Mouse (Mus musculus) lung, embryonic 15.5 days (tissue): ENCODE measurements at regions not wholly inside any gene's neighbourhood (a gene's known extent, or its start where the extent isn't known, plus 50 kb on each side); places are given as distances from the start of the nearest gene placed in this dataset.
A peak's percentile ranks its signal among the peaks of the same experiment; 100 is the strongest.

Experiments
- ATAC-seq: fragments of 200-750 bp; cut with Nextera tagmentation; 2 replicates; pipeline ENCODE4 v1.8.0; 2017; ENCODE audit warnings: moderate number of reproducible peaks, borderline replicate concordance; ENCODE audit not compliant: low FRiP score, low TSS enrichment; ENCODE audit errors: extremely low read depth
- H3K27ac ChIP-seq: fragments of 300-500 bp; sonication (generic); 2 replicates; pipeline ENCODE4 v1.5.1; 2015; ENCODE audit warnings: moderate library complexity, mild to moderate bottlenecking, inconsistent platforms
- H3K27me3 ChIP-seq: fragments of 300-500 bp; sonication (generic); 2 replicates; pipeline ENCODE4 v1.6.1; 2015; ENCODE audit warnings: inconsistent platforms
- H3K36me3 ChIP-seq: fragments of 300-500 bp; sonication (generic); 2 replicates; pipeline ENCODE4 v1.6.1; 2015; ENCODE audit warnings: inconsistent platforms
- H3K4me1 ChIP-seq: fragments of 300-500 bp; sonication (generic); 2 replicates; pipeline ENCODE4 v1.6.1; 2015; ENCODE audit warnings: inconsistent platforms
- H3K4me2 ChIP-seq: fragments of 300-500 bp; sonication (generic); 2 replicates; pipeline ENCODE4 v1.6.1; 2015; ENCODE audit warnings: inconsistent platforms, mild to moderate bottlenecking, moderate library complexity
- H3K4me3 ChIP-seq: fragments of 300-500 bp; sonication (generic); 2 replicates; pipeline ENCODE4 v1.5.1; 2015; ENCODE audit warnings: mild to moderate bottlenecking, inconsistent platforms
- H3K9ac ChIP-seq: fragments of 300-500 bp; sonication (generic); 2 replicates; pipeline ENCODE4 v1.6.1; 2015; ENCODE audit warnings: inconsistent platforms
- H3K9me3 ChIP-seq: fragments of 300-500 bp; sonication (generic); 2 replicates; pipeline ENCODE4 v1.6.1; 2016; ENCODE audit warnings: inconsistent platforms
- WGBS: fragments of 180-500 bp; shearing (Covaris S2); methylation state at CpG from one replicate; pipeline ENCODE4 v1.1.7; 2015; 5-methylcytosine and 5-hydroxymethylcytosine counted together

GRCm38 (mm10) chr16:55168433-55168832 is 129.4 kb downstream of the Zpld1 start:
- Histone ChIP-seq H3K4me1 (no peaks in the 10 kb centered on the region), H3K9me3 (no peaks in the 10 kb centered on the region), H3K4me2 (no peak overlapping the region), H3K27me3 (no peaks in the 10 kb centered on the region), H3K27ac (no peak overlapping the region), H3K9ac (no peak overlapping the region), H3K36me3 (no peaks in the 10 kb centered on the region), H3K4me3 (no peak overlapping the region)
- WGBS = 79% methylated on average over 2 of the region's 2 CpGs
- ATAC-seq = no peak

GRCm38 (mm10) chr16:55166181-55166848 is 131.5 kb downstream of the Zpld1 start:
- H3K36me3 ChIP-seq = no peaks in the 10 kb centered on the region
- H3K4me2 ChIP-seq = no peak overlapping the region
- ATAC-seq = no peak
- no peaks in the 10 kb centered on the region for H3K9me3 ChIP-seq
- 36% methylated on average over 8 of the region's 8 CpGs for WGBS
- H3K4me1 ChIP-seq = no peaks in the 10 kb centered on the region
- H3K27ac ChIP-seq = no peak overlapping the region
- no peak overlapping the region for H3K4me3 ChIP-seq
- H3K27me3 ChIP-seq = no peaks in the 10 kb centered on the region
- no peak overlapping the region for H3K9ac ChIP-seq

- WGBS = 65% methylated on average over 6 of the region's 6 CpGs
- Histone ChIP-seq H3K4me1 (no peaks in the 10 kb centered on the region), H3K27me3 (no peaks in the 10 kb centered on the region), H3K4me2 (no peak overlapping the region), H3K36me3 (no peaks in the 10 kb centered on the region), H3K27ac (no peak overlapping the region), H3K4me3 (no peak overlapping the region), H3K9me3 (no peaks in the 10 kb centered on the region), H3K9ac (no peak overlapping the region)
- no peak for ATAC-seq
Measured at GRCm38 (mm10) chr16:55162926-55163325, 134.9 kb downstream of the Zpld1 start.

GRCm38 (mm10) chr16:55151726-55152125 is 146.1 kb downstream of the Zpld1 start:
- Histone ChIP-seq H3K27ac (no peak overlapping the region), H3K4me2 (no peak overlapping the region), H3K27me3 (no peaks in the 10 kb centered on the region), H3K4me1 (no peaks in the 10 kb centered on the region), H3K4me3 (no peak overlapping the region), H3K9ac (no peak overlapping the region), H3K9me3 (no peaks in the 10 kb centered on the region), H3K36me3 (no peaks in the 10 kb centered on the region)
- WGBS = 22% methylated on average over 4 of the region's 4 CpGs
- peak; percentile 77; the same call in 1 of the 2 replicates for ATAC-seq

GRCm38 (mm10) chr16:55142431-55143173 is 155.2 kb downstream of the Zpld1 start:
- Histone ChIP-seq H3K9ac (no peak overlapping the region), H3K4me1 (no peaks in the 10 kb centered on the region), H3K27me3 (no peaks in the 10 kb centered on the region), H3K4me2 (no peak overlapping the region), H3K36me3 (no peaks in the 10 kb centered on the region), H3K27ac (no peak overlapping the region), H3K9me3 (no peaks in the 10 kb centered on the region), H3K4me3 (no peak overlapping the region)
- WGBS = 81% methylated on average over 6 of the region's 6 CpGs
- ATAC-seq = no peak

- Histone ChIP-seq H3K27ac (no peak overlapping the region), H3K4me3 (no peak overlapping the region), H3K36me3 (no peaks in the 10 kb centered on the region), H3K4me1 (no peaks in the 10 kb centered on the region), H3K9me3 (no peaks in the 10 kb centered on the region), H3K4me2 (no peak overlapping the region), H3K27me3 (no peaks in the 10 kb centered on the region), H3K9ac (no peak overlapping the region)
- no peak for ATAC-seq
Measured at GRCm38 (mm10) chr16:55134961-55135360, 162.8 kb downstream of the Zpld1 start.

GRCm38 (mm10) chr16:55097651-55098050 is 200.1 kb downstream of the Zpld1 start:
- Histone ChIP-seq H3K4me3 (no peak overlapping the region), H3K36me3 (no peaks in the 10 kb centered on the region), H3K4me2 (no peak overlapping the region), H3K27ac (no peak overlapping the region), H3K4me1 (no peaks in the 10 kb centered on the region), H3K9ac (no peak overlapping the region), H3K9me3 (no peaks in the 10 kb centered on the region), H3K27me3 (no peaks in the 10 kb centered on the region)
- WGBS = 89% methylated on average over 1 of the region's 1 CpGs
- no peak for ATAC-seq

GRCm38 (mm10) chr16:55087461-55087860 is 210.3 kb downstream of the Zpld1 start:
- no peak overlapping the region for H3K4me3 ChIP-seq
- no peak overlapping the region for H3K4me2 ChIP-seq
- no peak overlapping the region for H3K27ac ChIP-seq
- no peak for ATAC-seq
- no peaks in the 10 kb centered on the region for H3K27me3 ChIP-seq
- no peak overlapping the region for H3K9ac ChIP-seq
- no peaks in the 10 kb centered on the region for H3K36me3 ChIP-seq
- WGBS = 67% methylated on average over 1 of the region's 1 CpGs
- H3K4me1 ChIP-seq = no peaks in the 10 kb centered on the region
- no peaks in the 10 kb centered on the region for H3K9me3 ChIP-seq

- H3K4me2 ChIP-seq = no peak overlapping the region
- no peaks in the 10 kb centered on the region for H3K9me3 ChIP-seq
- 52% methylated on average over 1 of the region's 1 CpGs for WGBS
- no peaks in the 10 kb centered on the region for H3K4me1 ChIP-seq
- ATAC-seq = no peak
- no peak overlapping the region for H3K4me3 ChIP-seq
- no peak overlapping the region for H3K27ac ChIP-seq
- no peak overlapping the region for H3K9ac ChIP-seq
- no peaks in the 10 kb centered on the region for H3K27me3 ChIP-seq
- H3K36me3 ChIP-seq = no peaks in the 10 kb centered on the region
Measured at GRCm38 (mm10) chr16:55076172-55076571, 221.6 kb downstream of the Zpld1 start.

- H3K9ac ChIP-seq = no peak overlapping the region
- ATAC-seq = no peak
- 82% methylated on average over 6 of the region's 6 CpGs for WGBS
Measured at GRCm38 (mm10) chr16:55039777-55040176, 258.0 kb downstream of the Zpld1 start.

GRCm38 (mm10) chr16:55001661-55002289 is 296.0 kb downstream of the Zpld1 start:
- H3K36me3 ChIP-seq = no peaks in the 10 kb centered on the region
- no peaks in the 10 kb centered on the region for H3K4me1 ChIP-seq
- ATAC-seq = no peak
- no peak overlapping the region for H3K4me3 ChIP-seq
- no peak overlapping the region for H3K9ac ChIP-seq
- no peak overlapping the region for H3K27ac ChIP-seq
- H3K27me3 ChIP-seq = no peaks in the 10 kb centered on the region
- H3K4me2 ChIP-seq = no peak overlapping the region
- H3K9me3 ChIP-seq = no peaks in the 10 kb centered on the region
- 62% methylated on average over 2 of the region's 2 CpGs for WGBS

More at GRCm38 (mm10) chr16:55039777-55040176, 258.0 kb downstream of the Zpld1 start:
- H3K4me2 ChIP-seq = no peak overlapping the region
- no peaks in the 10 kb centered on the region for H3K36me3 ChIP-seq
- no peaks in the 10 kb centered on the region for H3K27me3 ChIP-seq
- no peaks in the 10 kb centered on the region for H3K9me3 ChIP-seq
- H3K4me1 ChIP-seq = no peaks in the 10 kb centered on the region
- no peak overlapping the region for H3K27ac ChIP-seq
- no peak overlapping the region for H3K4me3 ChIP-seq

GRCm38 (mm10) chr16:54991595-54992240 is 306.1 kb downstream of the Zpld1 start:
- H3K27ac ChIP-seq = no peak overlapping the region
- no peaks in the 10 kb centered on the region for H3K9me3 ChIP-seq
- no peak overlapping the region for H3K4me3 ChIP-seq
- 34% methylated on average over 4 of the region's 4 CpGs for WGBS
- no peaks in the 10 kb centered on the region for H3K4me1 ChIP-seq
- H3K36me3 ChIP-seq = no peaks in the 10 kb centered on the region
- no peaks in the 10 kb centered on the region for H3K27me3 ChIP-seq
- ATAC-seq = no peak
- H3K9ac ChIP-seq = no peak overlapping the region
- no peak overlapping the region for H3K4me2 ChIP-seq
